Mouse (Mus musculus): ENCODE data around the gene Agtpbp1.
"Not testable (repeated sequence)": the region's sequence is repeated elsewhere in the genome, so short reads cannot be mapped to it uniquely, and the experiment has no call there.

The Agtpbp1 gene

GRCm38 (mm10) chr13:59584947-59585647 is at the start of gene Agtpbp1, which contains the start of gene Naa35:
TSS of gene Agtpbp1 (minus strand) at chr13:59585227.
TSS of gene Naa35 (plus strand) at chr13:59585259.
- DNase-seq, result peak; percentile 99

DNA sequence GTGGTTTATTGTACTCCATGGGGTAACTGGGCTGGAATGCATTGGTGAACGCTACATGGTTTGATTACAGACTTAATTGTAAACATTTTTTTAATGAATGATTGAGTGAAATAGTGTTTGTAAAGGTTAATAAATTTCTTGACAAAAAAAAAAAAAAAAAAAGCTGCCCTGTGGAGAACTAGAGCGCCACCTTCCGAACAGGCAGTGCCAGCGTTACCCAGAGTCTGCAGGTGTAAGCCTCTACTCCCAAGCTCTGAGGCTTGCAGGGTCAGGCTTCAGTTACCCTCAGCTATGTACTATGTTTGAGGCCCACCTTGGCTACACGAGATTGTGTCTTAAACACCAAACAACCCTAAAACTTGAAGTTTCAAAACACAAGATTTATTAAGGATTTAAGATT is 49.6 kb upstream of the Agtpbp1 start:
- DNase-seq, result no peak

GRCm38 (mm10) chr13:59626739-59627138 is 41.7 kb upstream of the Agtpbp1 start:
- no peak for DNase-seq

GRCm38 (mm10) chr13:59624903-59625302 is 39.9 kb upstream of the Agtpbp1 start:
- no peak for DNase-seq

- no peak for DNase-seq
Measured at GRCm38 (mm10) chr13:59624389-59624788, 39.4 kb upstream of the Agtpbp1 start.

DNA sequence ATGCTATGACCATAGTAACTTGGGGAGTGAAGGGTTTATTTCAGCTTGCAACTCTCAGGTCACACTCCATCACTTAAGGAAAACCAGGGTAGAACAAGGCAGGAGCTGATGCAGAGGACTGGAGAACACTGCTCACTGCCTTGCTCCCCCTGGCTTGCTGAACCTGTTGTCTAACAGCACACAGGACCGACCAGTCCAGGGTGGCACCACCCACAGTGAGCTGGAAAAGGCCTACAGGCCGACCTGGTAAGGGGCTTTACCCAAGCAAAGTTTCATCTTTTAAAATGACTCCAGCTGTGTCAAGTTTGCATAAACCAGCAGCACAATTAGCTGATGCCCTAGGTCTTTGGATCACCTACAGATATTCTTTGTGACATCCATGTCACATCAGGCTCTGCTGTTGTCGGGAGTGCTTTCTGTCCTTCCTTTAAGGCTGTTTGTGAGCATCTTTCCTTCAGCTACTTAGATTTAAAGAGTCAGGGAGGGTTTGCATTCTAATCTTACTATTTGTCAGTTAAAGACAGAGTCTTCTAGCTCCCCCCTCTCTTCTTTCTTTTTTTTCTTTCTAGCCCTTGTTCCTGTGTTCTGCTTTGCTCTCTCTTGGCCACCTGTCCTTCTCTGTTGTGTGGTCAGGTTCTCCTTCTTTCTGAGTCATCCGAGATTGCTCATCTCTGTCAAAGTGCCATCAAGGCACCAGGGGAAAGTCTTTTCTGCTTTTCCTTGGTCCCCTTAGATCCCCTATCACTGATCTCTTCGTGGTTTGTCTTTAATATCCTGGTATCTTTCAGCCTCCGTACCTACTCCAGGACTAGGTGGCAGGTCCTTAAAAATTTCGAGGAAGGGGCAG is 36.8 kb upstream of the Agtpbp1 start:
- no peak for DNase-seq

DNA sequence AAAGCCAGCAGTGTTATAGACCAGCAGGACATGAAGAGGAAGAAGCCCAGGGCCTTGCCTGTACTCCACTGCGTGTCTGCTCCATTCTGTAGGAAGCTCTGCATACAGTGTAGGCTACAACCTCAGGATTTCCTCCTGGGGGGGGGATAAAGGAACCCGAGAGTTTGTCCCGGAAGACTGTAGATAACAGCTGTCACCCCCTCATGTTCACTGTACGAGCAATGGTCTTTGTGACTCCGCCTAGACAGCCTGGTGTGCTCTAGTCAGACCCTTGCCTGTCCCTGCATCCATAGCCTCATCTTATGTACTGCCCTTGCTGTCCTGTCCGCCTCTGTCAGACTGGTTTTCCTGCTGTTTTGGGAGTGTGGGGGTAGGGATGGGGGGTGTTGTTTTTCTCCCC is 33.4 kb upstream of the Agtpbp1 start:
- no peak for DNase-seq

GRCm38 (mm10) chr13:59615554-59615953 is 30.5 kb upstream of the Agtpbp1 start:
- no peak for DNase-seq

- no peak for DNase-seq
Measured at GRCm38 (mm10) chr13:59615152-59615551, 30.1 kb upstream of the Agtpbp1 start.

- no peak for DNase-seq
Measured at GRCm38 (mm10) chr13:59613868-59614267, 28.8 kb upstream of the Agtpbp1 start.

- no peak for DNase-seq
Measured at GRCm38 (mm10) chr13:59610437-59610836, 25.4 kb upstream of the Agtpbp1 start.

- DNase-seq, result no peak
Measured at GRCm38 (mm10) chr13:59609885-59610284, 24.9 kb upstream of the Agtpbp1 start.

DNA sequence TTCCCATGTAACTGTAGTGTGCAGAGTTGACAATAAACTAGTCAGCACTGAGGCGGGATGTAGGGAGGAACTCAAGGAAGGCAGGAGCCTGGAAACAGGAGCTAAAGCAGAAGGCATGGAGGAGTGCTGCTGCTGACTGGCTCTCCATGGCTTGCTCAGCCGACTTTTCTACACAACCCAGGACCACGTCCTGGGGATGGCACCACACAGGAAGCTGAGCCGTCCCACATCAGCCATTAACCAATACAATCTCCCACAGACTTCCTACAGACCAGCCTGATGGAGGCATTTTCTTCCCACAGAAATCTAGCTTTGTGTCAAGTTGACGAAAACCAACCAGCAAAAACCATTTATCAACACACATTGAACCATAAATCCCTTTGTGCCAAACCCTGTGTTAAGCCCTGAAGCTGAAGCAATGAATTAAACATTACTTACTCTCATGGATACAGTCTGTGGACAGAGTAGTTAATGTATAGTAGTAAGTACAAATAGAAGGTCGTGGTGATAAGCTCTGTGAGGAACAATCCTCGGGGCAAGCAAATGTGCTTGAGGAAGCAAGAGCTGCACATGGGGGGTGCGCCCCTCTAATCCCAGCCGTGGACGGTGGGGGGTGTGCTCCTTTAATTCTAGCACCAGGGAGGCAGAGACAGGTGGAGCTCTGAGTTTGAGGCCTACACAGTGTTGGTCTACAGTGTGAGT is 20.3 kb upstream of the Agtpbp1 start:
- no peak for DNase-seq

GRCm38 (mm10) chr13:59604511-59604910 is 19.5 kb upstream of the Agtpbp1 start:
- peak; percentile 19 for DNase-seq

- DNase-seq, result no peak
Measured at GRCm38 (mm10) chr13:59603096-59603495, 18.1 kb upstream of the Agtpbp1 start.

GRCm38 (mm10) chr13:59592630-59593029 is 7.6 kb upstream of the Agtpbp1 start:
- DNase-seq, result no peak

GRCm38 (mm10) chr13:59592058-59592457 is 7.0 kb upstream of the Agtpbp1 start:
- DNase-seq, result not testable (repeated sequence)

- no peak for DNase-seq
Measured at GRCm38 (mm10) chr13:59590691-59591090, 5.7 kb upstream of the Agtpbp1 start.

- DNase-seq, result no peak
Measured at GRCm38 (mm10) chr13:59589672-59590071, 4.6 kb upstream of the Agtpbp1 start.

DNA sequence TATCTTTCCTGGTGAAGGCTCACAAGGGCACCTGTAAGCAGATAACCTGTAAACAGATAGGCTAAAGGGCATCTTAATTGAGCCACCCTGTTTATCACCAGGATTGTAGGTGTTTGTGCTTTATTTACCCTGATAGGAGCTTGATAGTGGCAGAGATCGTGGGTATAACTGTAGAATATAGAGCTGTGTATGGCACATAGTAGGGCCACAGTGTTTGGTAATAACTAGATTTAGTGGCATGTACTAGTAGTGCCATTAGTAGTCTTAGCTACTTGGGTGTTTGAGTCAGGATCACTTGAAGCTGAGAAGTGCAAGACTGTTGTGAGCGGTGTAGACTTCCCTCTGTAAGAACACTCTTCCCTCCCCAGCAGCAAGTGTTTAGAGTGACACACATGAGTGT is 2.2 kb upstream of the Agtpbp1 start:
- no peak for DNase-seq

- DNase-seq, result no peak
Measured at GRCm38 (mm10) chr13:59585648-59586005, 600 bp upstream of the Agtpbp1 start.

DNA sequence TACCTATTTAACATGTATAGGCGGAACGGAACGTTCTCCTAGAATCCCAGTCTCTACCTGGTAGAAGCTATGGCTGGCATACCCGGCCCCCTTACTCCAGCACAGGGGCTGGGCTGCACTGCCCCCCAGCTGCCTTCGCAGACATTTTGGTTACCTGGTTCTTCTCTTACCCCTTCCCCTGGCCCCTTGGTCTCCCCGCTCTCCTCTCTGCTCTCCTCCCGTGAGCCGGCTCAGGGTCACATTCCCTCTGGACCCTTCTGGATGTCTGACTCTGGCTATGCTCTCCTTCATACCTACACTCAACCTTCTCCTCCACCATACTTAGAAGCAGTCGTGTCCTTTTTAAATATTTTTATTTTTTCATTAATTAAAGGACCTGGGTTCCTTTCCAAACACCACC is 546 bp downstream of the Agtpbp1 start:
- peak; percentile 49 for DNase-seq

DNA sequence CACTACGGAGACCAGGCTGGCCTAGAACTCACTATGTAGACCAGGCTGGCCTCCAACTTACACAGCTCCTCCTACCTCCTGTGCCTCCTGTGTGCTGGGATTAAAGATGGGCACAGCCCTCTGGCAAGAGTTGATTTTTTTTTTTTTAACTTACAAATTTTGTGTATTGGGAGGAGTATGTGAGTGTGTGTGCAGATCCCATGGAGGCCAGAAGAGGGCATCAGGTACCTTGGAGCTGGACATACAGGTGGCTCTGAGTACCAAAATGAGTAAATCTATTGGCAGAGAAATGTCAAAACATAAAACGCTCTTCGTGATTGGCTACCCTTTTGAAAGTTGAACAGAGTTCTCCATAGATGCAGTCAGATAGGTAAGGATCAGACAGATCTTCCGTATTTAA is 4.1 kb downstream of the Agtpbp1 start:
- no peak for DNase-seq

DNA sequence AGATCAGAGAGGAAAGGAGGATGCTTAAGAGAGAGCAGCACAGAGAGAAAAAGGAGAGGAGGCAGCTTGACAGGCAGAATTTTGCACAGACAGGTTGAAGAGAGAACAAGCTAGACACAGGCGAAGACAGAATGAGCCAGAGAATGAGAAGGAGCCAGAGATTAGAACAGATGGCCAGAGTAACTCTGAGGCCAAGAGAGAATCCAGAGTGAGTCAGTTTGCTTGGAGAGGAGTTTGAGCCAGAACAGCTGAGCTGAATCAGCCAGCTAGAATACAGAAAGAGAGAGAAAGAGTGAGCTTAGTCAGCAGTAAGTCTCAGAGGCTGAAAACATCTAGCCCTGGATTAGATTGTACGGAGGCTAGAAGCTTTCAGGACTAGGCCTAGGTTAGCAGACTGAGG is 12.5 kb downstream of the Agtpbp1 start:
- no peak for DNase-seq
